Mouse (Mus musculus) bone marrow macrophage, adult 2 months (primary cell): ENCODE results near the gene Gcn1l1.
"Not testable (repeated sequence)": the region's sequence is repeated elsewhere in the genome, so short reads cannot be mapped to it uniquely, and the experiment has no call there.

ENCODE experiments used
- CTCF ChIP-seq: IDR thresholded peaks from 2 replicates; pipeline ENCODE4 v1.5.1; 2012; ENCODE audit warnings: low read depth, mild to moderate bottlenecking, low read length, moderate library complexity
- POLR2A ChIP-seq: IDR thresholded peaks from 2 replicates; pipeline ENCODE4 v1.6.1; 2012; ENCODE audit warnings: mild to moderate bottlenecking, low read depth, low read length, borderline replicate concordance

DNA sequence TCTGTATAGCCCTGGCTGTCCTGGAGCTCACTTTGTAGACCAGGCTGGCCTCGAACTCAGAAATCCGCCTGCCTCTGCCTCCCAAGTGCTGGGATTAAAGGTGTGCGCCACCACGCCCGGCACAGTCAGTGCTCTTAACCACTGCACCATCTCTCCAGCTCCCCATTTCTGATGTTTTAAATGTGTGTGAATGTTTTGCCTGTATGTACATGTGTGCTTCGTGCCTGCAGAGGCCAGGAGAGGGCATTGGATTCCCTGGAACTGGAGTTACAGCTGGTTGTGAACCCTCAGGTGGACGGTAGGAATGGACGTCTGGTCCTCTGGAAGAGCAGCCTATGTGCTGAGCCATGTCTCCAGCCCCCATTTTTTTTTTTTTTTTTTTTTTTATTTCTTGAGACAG is 46.8 kb upstream of the Gcn1l1 start:
- TF ChIP-seq CTCF, POLR2A: not testable (repeated sequence)
